Mouse (Mus musculus) liver, embryonic 14.5 days (tissue): ENCODE results near the gene Psd. TPM values are rescaled to one million over a fixed set of nuclear protein-coding genes. Genes with fewer than 3 reads are reported as not detected.

ENCODE experiments used
- ATAC-seq: fragments of 200-750 bp; cut with Nextera tagmentation; 2 replicates; pipeline ENCODE4 v1.8.0; 2017; ENCODE audit warnings: moderate number of reproducible peaks, mild to moderate bottlenecking, moderate library complexity; ENCODE audit not compliant: insufficient read depth
- DNase-seq, 3 experiments: peaks; one replicate each; pipeline ENCODE4 v3.0.0-alpha.2; 2012 to 2013; ENCODE audit warnings: low read depth in 3 of 3, low spot score in 3 of 3
- H3K27ac ChIP-seq: fragments of 300-500 bp; sonication (generic); 2 replicates; pipeline ENCODE4 v1.5.1; 2014; ENCODE audit warnings: moderate library complexity, mild to moderate bottlenecking, control low read depth, inconsistent platforms
- H3K27me3 ChIP-seq: fragments of 300-500 bp; sonication (generic); 2 replicates; pipeline ENCODE4 v1.6.1; 2014; ENCODE audit warnings: mild to moderate bottlenecking, low read length, moderate library complexity; ENCODE audit not compliant: control insufficient read depth, insufficient read depth
- H3K36me3 ChIP-seq: fragments of 300-500 bp; sonication (generic); replicated peaks from 2 replicates; pipeline ENCODE4 v1.6.1; 2014; ENCODE audit warnings: low read depth; ENCODE audit not compliant: control insufficient read depth, insufficient read depth
- H3K4me1 ChIP-seq, 2 experiments: fragments of 200-500 bp in 1 of 2; fragments of 300-500 bp in 1 of 2; sonication (generic) in 1 of 2; replicated peaks; 2 replicates each; pipeline ENCODE4 v1.6.1; 2012 to 2014; ENCODE audit warnings: antibody characterized with exemption in 1 of 2, inconsistent platforms in 1 of 2, low read length in 1 of 2; ENCODE audit not compliant: control insufficient read depth in 2 of 2, insufficient read depth in 2 of 2
- H3K4me2 ChIP-seq: fragments of 300-500 bp; sonication (generic); 2 replicates; pipeline ENCODE4 v1.6.1; 2014; ENCODE audit warnings: low read depth, mild to moderate bottlenecking, control low read depth, moderate library complexity
- H3K4me3 ChIP-seq, 2 experiments: fragments of 200-500 bp in 1 of 2; fragments of 300-500 bp in 1 of 2; sonication (generic) in 1 of 2; 2 replicates each; pipeline ENCODE4 v1.5.1; 2012 to 2014; ENCODE audit warnings: low read depth in 2 of 2, low read length in 2 of 2, mild to moderate bottlenecking in 2 of 2, control low read depth in 1 of 2, inconsistent platforms in 1 of 2, moderate library complexity in 1 of 2; ENCODE audit not compliant: insufficient read depth in 1 of 2
- H3K9ac ChIP-seq: fragments of 300-500 bp; sonication (generic); replicated peaks from 2 replicates; pipeline ENCODE4 v1.6.1; 2014; ENCODE audit warnings: mild to moderate bottlenecking, control low read depth, moderate library complexity
- H3K9me3 ChIP-seq: fragments of 300-500 bp; sonication (generic); 2 replicates; pipeline ENCODE4 v1.6.1; 2016; ENCODE audit warnings: low read length, mixed read lengths; ENCODE audit not compliant: control insufficient read depth
- CTCF ChIP-seq: IDR thresholded peaks from 2 replicates; pipeline ENCODE4 v1.5.1; 2016; ENCODE audit warnings: antibody characterized with exemption, low read depth, control low read depth
- EP300 ChIP-seq: IDR thresholded peaks from 2 replicates; pipeline ENCODE4 v1.6.1; 2016; ENCODE audit warnings: antibody characterized with exemption, low read depth
- WGBS: fragments of 180-500 bp; shearing (Covaris S2); extraction: QIAGEN DNeasy Blood & Tissue Kit; methylation state at CpG from one replicate; pipeline ENCODE4 v1.1.7; 2014; ENCODE audit not compliant: insufficient replicate concordance; 5-methylcytosine and 5-hydroxymethylcytosine counted together
- polyA plus RNA-seq, 2 experiments: library from polyadenylated mRNA; depleted of rRNA in 1 of 2; stranded (reverse) in 1 of 2; unstranded in 1 of 2; fragments of >200 nt; fragmentation: Nextera tagmentation in 1 of 2; extraction: Ambion mirVana in 1 of 2; gene quantifications; 2 replicates each; pipeline versions ENCODE4 v1.2.1 to v1.2.3; 2012 to 2014

Gene Psd
- polyA plus RNA-seq, 2 experiments, result 4.9 TPM

GRCm38 (mm10) chr19:46303251-46304215 lies 23.4 kb downstream of the Psd start:
- Histone ChIP-seq H3K27me3 (no peaks in the 10 kb centered on the region), H3K9me3 (no peaks in the 10 kb centered on the region), H3K9ac (no peak overlapping the region; the same call in 1 of the 2 replicates), H3K4me1 (peaks cover 4 to 9% of the 10 kb centered on the region in 2 experiments), H3K36me3 (no peaks in the 10 kb centered on the region), H3K4me2 (peak overlapping the region; percentile 90), H3K4me3 (peak overlapping the region in 1 of 2 experiments; percentile 84; a peak in 2 of 4 replicates), H3K27ac (no peak overlapping the region)
- DNase-seq (no peak), ATAC-seq (no peak)
- TF ChIP-seq CTCF (no peak), EP300 (no peak)
- 52% methylated on average over 18 of the region's 18 CpGs for WGBS

GRCm38 (mm10) chr19:46302551-46302950 lies 24.4 kb downstream of the Psd start:
- no peak overlapping the region for H3K4me2 ChIP-seq
- H3K9me3 ChIP-seq, result no peaks in the 10 kb centered on the region
- H3K4me3 ChIP-seq, result no peak overlapping the region
- 78% methylated on average over 4 of the region's 4 CpGs for WGBS
- ATAC-seq (no peak), DNase-seq (no peak)
- no peaks in the 10 kb centered on the region for H3K36me3 ChIP-seq
- no peak for TF ChIP-seq EP300
- no peak for TF ChIP-seq CTCF
- peaks cover 4 to 9% of the 10 kb centered on the region in 2 experiments for H3K4me1 ChIP-seq
- H3K9ac ChIP-seq, result no peak overlapping the region
- H3K27ac ChIP-seq, result no peak overlapping the region
- H3K27me3 ChIP-seq, result no peaks in the 10 kb centered on the region; the same call in 1 of the 2 replicates

DNA sequence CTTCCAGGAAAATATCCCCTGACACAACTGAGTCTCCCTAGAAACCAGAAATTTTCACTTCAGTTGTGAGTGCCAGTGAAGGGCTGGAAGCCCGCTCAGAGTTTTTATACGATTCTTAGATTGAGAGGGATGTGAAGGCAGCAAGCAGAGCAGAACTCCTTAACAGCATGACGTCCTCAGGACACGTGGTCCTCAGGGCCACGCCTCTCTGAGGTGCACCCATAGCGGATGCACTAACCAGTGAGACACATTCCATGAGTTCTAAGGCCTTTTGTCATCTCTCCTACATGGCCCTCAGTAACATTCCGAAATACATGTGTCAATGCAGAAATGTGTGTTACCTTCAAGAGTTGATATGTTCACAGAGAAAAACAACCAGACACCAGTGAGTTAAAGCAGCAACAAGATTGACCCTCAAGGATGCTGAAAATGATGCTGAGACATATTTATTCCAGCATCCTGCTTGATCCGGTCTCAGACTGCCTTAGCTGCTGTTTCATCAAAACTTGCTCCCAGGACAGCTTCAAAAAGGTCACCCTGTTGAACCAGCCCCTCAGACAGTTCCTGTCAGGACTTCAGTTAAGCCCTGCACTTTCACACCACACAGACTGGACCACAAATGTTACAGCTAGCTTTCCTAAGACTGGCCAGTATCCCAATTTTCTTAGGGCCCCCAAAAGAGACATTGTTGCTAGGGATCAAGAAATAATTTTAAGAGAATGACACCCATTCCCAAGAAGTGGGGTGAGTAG lies 26.5 kb downstream of the Psd start:
- WGBS, result 31% methylated on average over 8 of the region's 8 CpGs
- no peak overlapping the region for H3K4me3 ChIP-seq
- DNase-seq (no peak), ATAC-seq (no peak)
- TF ChIP-seq EP300 (no peak), CTCF (no peak)
- no peak overlapping the region for H3K9ac ChIP-seq
- H3K27ac ChIP-seq, result no peak overlapping the region
- H3K36me3 ChIP-seq, result no peaks in the 10 kb centered on the region
- H3K9me3 ChIP-seq, result no peaks in the 10 kb centered on the region
- H3K27me3 ChIP-seq, result no peaks in the 10 kb centered on the region; the same call in 1 of the 2 replicates
- H3K4me1 ChIP-seq, result peaks cover 0 to 3% of the 10 kb centered on the region in 2 experiments; a peak in 2 of 4 replicates
- no peak overlapping the region for H3K4me2 ChIP-seq

GRCm38 (mm10) chr19:46296938-46297337 lies 30.0 kb downstream of the Psd start:
- ATAC-seq (no peak), DNase-seq (no peak)
- Histone ChIP-seq H3K4me2 (no peak overlapping the region), H3K9me3 (no peaks in the 10 kb centered on the region), H3K27ac (no peak overlapping the region), H3K4me3 (no peak overlapping the region), H3K9ac (no peak overlapping the region), H3K4me1 (no peaks in the 10 kb centered on the region), H3K36me3 (no peaks in the 10 kb centered on the region), H3K27me3 (no peaks in the 10 kb centered on the region; the same call in 1 of the 2 replicates)
- TF ChIP-seq EP300 (no peak), CTCF (no peak)
- WGBS, result 44% methylated on average over 4 of the region's 4 CpGs
